Mouse (Mus musculus) midbrain, embryonic 11.5 days (tissue): ENCODE data around the gene Uck2. TPM values are rescaled to one million over a fixed set of nuclear protein-coding genes. Genes with fewer than 3 reads are reported as not detected.

ENCODE experiments used
- ATAC-seq: fragments of 200-750 bp; cut with Nextera tagmentation; 2 replicates; pipeline ENCODE4 v1.8.0; 2017; ENCODE audit warnings: moderate TSS enrichment, moderate library complexity; ENCODE audit not compliant: low FRiP score
- DNase-seq: peaks from one replicate; pipeline ENCODE4 v3.0.0; 2015; ENCODE audit warnings: low spot score; ENCODE audit errors: missing footprints
- H3K27ac ChIP-seq: fragments of 300-500 bp; sonication (generic); 2 replicates; pipeline ENCODE4 v1.5.1; 2014; ENCODE audit warnings: low read depth, low read length
- H3K27me3 ChIP-seq: fragments of 300-500 bp; sonication (generic); 2 replicates; pipeline ENCODE4 v1.6.1; 2014; ENCODE audit warnings: mild to moderate bottlenecking, low read length, moderate library complexity, mixed read lengths; ENCODE audit not compliant: control insufficient read depth, insufficient read depth
- H3K36me3 ChIP-seq: fragments of 300-500 bp; sonication (generic); 2 replicates; pipeline ENCODE4 v1.6.1; 2014; ENCODE audit warnings: mild to moderate bottlenecking, low read length, moderate library complexity, mixed read lengths; ENCODE audit not compliant: control insufficient read depth, insufficient read depth
- H3K4me1 ChIP-seq: fragments of 300-500 bp; sonication (generic); 2 replicates; pipeline ENCODE4 v1.6.1; 2014; ENCODE audit warnings: low read length; ENCODE audit not compliant: control insufficient read depth, insufficient read depth
- H3K4me2 ChIP-seq: fragments of 300-500 bp; sonication (generic); 2 replicates; pipeline ENCODE4 v1.6.1; 2014; ENCODE audit warnings: mild to moderate bottlenecking, moderate library complexity
- H3K4me3 ChIP-seq: fragments of 300-500 bp; sonication (generic); 2 replicates; pipeline ENCODE4 v1.5.1; 2014; ENCODE audit warnings: low read depth, low read length
- H3K9ac ChIP-seq: fragments of 300-500 bp; sonication (generic); 2 replicates; pipeline ENCODE4 v1.6.1; 2014; ENCODE audit warnings: low read length
- H3K9me3 ChIP-seq: fragments of 300-500 bp; sonication (generic); 2 replicates; pipeline ENCODE4 v1.6.1; 2016; ENCODE audit warnings: low read length; ENCODE audit not compliant: control insufficient read depth
- WGBS: fragments of 180-500 bp; shearing (Covaris S2); extraction: QIAGEN DNeasy Blood & Tissue Kit; methylation state at CpG from one replicate; pipeline ENCODE4 v1.1.7; 2014; 5-methylcytosine and 5-hydroxymethylcytosine counted together
- polyA plus RNA-seq: library from polyadenylated mRNA; unstranded; fragments of >200 nt; fragmentation: Nextera tagmentation; extraction: Ambion mirVana; gene quantifications from 2 replicates; pipeline ENCODE4 v1.2.1, GENCODE M21; 2014

Gene Uck2
- polyA plus RNA-seq, 1 experiment from 2014 or later, result 113 TPM

GRCm38 (mm10) chr1:167278395-167278794 lies 6.7 kb downstream of the Uck2 start:
- DNase-seq, result no peak
- no peak overlapping the region for H3K9ac ChIP-seq

GRCm38 (mm10) chr1:167274646-167275390 lies 10.3 kb downstream of the Uck2 start:
- H3K36me3 ChIP-seq, result no peaks in the 10 kb centered on the region
- no peak for ATAC-seq
- H3K27me3 ChIP-seq, result no peaks in the 10 kb centered on the region
- H3K4me1 ChIP-seq, result peaks cover 24% of the 10 kb centered on the region
- no peaks in the 10 kb centered on the region for H3K9me3 ChIP-seq
- no peak overlapping the region for H3K4me2 ChIP-seq
- WGBS, result 80% methylated on average over 12 of the region's 12 CpGs
- H3K9ac ChIP-seq, result no peak overlapping the region
- H3K27ac ChIP-seq, result no peak overlapping the region
- DNase-seq, result no peak
- no peak overlapping the region for H3K4me3 ChIP-seq

More at GRCm38 (mm10) chr1:167278395-167278794, 6.7 kb downstream of the Uck2 start:
- 82% methylated on average over 6 of the region's 6 CpGs for WGBS
- Histone ChIP-seq H3K27ac (no peak overlapping the region), H3K4me2 (no peak overlapping the region), H3K36me3 (no peaks in the 10 kb centered on the region), H3K27me3 (no peaks in the 10 kb centered on the region), H3K4me1 (peaks cover 14% of the 10 kb centered on the region), H3K4me3 (no peak overlapping the region), H3K9me3 (no peaks in the 10 kb centered on the region)
- no peak for ATAC-seq

GRCm38 (mm10) chr1:167273380-167274163 lies 11.5 kb downstream of the Uck2 start:
- Histone ChIP-seq H3K4me2 (no peak overlapping the region), H3K36me3 (no peaks in the 10 kb centered on the region), H3K27me3 (no peaks in the 10 kb centered on the region), H3K9me3 (no peaks in the 10 kb centered on the region), H3K27ac (no peak overlapping the region), H3K9ac (no peak overlapping the region), H3K4me1 (peaks cover 32% of the 10 kb centered on the region), H3K4me3 (no peak overlapping the region)
- DNase-seq (no peak), ATAC-seq (no peak)
- WGBS, result 80% methylated on average over 14 of the region's 14 CpGs

GRCm38 (mm10) chr1:167271841-167272240 lies 13.3 kb downstream of the Uck2 start:
- DNase-seq, result no peak
- Histone ChIP-seq H3K27me3 (no peaks in the 10 kb centered on the region), H3K4me3 (no peak overlapping the region), H3K27ac (no peak overlapping the region), H3K9me3 (no peaks in the 10 kb centered on the region), H3K4me1 (peaks cover 32% of the 10 kb centered on the region), H3K36me3 (no peaks in the 10 kb centered on the region), H3K9ac (no peak overlapping the region), H3K4me2 (no peak overlapping the region)
- ATAC-seq, result no peak
- 64% methylated on average over 8 of the region's 8 CpGs for WGBS

DNA sequence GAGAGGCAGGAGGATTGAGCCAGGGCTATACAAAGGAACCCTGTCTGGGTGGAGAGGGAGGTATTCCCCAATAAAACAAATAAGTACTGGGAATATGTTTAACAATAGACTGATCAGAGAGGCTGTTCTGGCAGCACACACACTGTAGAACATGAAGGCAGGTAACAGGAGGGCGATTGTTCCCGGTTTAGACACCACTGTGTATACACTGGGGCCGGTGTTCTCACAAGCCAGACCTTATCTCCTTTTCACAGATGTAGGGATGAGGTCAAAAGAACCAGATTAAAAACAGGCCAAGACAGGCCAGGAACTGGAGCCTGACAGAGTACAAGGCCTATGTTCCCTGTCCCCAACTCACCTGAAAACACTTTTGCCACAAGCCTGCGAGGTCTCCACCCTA lies 13.8 kb downstream of the Uck2 start:
- H3K36me3 ChIP-seq, result no peaks in the 10 kb centered on the region
- 44% methylated on average over 4 of the region's 4 CpGs for WGBS
- no peaks in the 10 kb centered on the region for H3K9me3 ChIP-seq
- DNase-seq (peak; percentile 90), ATAC-seq (0 out of 2 replicates have a peak, but pooled peaks have one; percentile 7)
- H3K4me1 ChIP-seq, result peaks cover 32% of the 10 kb centered on the region
- H3K4me2 ChIP-seq, result 0 out of 2 replicates have a peak overlapping the region, but pooled peaks have one; percentile 46
- H3K4me3 ChIP-seq, result no peak overlapping the region
- H3K27me3 ChIP-seq, result no peaks in the 10 kb centered on the region
- H3K9ac ChIP-seq, result no peak overlapping the region
- no peak overlapping the region for H3K27ac ChIP-seq

DNA sequence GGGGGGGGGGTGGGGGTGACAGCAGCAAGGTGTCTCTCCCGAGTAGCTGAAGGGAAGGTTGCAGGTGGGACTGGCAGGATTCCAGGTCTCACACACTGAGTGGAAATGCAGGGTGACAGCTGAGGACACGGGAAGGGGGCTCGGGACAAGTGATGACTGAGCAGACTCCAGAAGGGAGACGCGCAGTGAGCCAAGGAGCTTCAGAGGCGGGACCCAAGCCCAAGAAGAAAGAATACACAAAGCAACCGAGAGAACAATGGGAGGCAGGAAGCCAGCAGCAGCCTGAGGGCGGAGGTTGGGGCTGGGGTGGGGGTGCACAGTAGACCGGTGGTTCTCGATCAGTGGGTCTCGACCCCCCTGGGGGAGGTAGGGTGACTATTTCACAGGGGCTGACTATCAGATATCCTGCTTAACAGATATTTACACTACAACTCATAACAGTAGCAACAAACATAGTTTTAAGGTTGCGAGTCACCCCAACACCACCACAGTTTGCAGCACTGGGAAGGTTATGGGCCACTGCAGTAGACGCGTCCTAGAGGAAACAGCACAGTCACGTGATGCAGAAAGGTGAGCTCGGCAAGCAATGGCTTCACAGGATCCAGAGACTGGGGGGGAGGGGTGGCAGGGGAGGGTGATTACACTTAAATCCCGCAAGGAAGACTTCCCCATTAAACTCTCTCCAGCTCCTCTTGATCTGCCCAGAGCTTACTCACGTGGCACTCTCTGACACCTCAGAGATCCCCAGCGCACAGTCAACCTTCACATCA lies 14.6 kb downstream of the Uck2 start:
- peak overlapping the region; percentile 46 for H3K4me2 ChIP-seq
- H3K27ac ChIP-seq, result no peak overlapping the region
- no peaks in the 10 kb centered on the region for H3K36me3 ChIP-seq
- DNase-seq (peak; percentile 92), ATAC-seq (peak; percentile 66)
- peak overlapping the region; percentile 49; the same call in 1 of the 2 replicates for H3K9ac ChIP-seq
- peaks cover 32% of the 10 kb centered on the region for H3K4me1 ChIP-seq
- no peaks in the 10 kb centered on the region for H3K9me3 ChIP-seq
- H3K4me3 ChIP-seq, result 0 out of 2 replicates have a peak overlapping the region, but pooled peaks have one; percentile 7
- WGBS, result 7% methylated on average over 19 of the region's 19 CpGs
- H3K27me3 ChIP-seq, result no peaks in the 10 kb centered on the region

GRCm38 (mm10) chr1:167269856-167270270 lies 15.3 kb downstream of the Uck2 start:
- WGBS, result 16% methylated on average over 6 of the region's 6 CpGs
- DNase-seq (no peak), ATAC-seq (no peak)
- H3K4me2 ChIP-seq, result peak overlapping the region; percentile 46
- H3K4me3 ChIP-seq, result no peak overlapping the region
- peaks cover 32% of the 10 kb centered on the region for H3K4me1 ChIP-seq
- no peak overlapping the region; the same call in 1 of the 2 replicates for H3K9ac ChIP-seq
- H3K27ac ChIP-seq, result no peak overlapping the region
- H3K27me3 ChIP-seq, result no peaks in the 10 kb centered on the region
- no peaks in the 10 kb centered on the region for H3K9me3 ChIP-seq
- no peaks in the 10 kb centered on the region for H3K36me3 ChIP-seq

DNA sequence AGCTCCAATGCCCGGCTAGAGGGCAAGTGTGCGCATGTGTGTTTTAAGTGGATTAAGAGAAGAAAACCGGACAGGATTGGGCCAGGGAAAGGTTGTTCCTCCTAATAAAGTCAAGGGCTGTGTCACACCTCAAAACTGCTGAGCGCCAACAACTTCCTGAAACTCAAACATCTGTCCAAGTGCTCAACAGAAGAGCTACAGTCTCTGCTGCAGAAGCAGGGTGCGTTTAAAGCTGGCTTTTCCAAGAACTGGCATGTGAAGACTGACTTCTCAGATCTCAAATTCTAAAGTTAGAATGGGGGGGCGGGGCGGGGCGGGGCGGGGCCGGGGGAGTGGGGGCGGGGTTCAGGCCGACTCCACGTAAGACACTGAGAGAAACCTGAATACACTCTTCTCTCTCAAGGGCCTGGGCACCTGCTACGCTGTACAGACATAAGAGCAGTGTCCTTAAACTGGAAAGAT lies 15.7 kb downstream of the Uck2 start:
- no peak overlapping the region for H3K4me2 ChIP-seq
- 23% methylated on average over 14 of the region's 14 CpGs for WGBS
- no peak for DNase-seq

More for the DNA sequence above, 15.7 kb downstream of the Uck2 start:
- H3K9ac ChIP-seq, result no peak overlapping the region
- H3K36me3 ChIP-seq, result no peaks in the 10 kb centered on the region
- H3K27ac ChIP-seq, result peak overlapping the region; percentile 9; the same call in 1 of the 2 replicates
- H3K9me3 ChIP-seq, result no peaks in the 10 kb centered on the region
- H3K4me1 ChIP-seq, result peaks cover 32% of the 10 kb centered on the region
- H3K27me3 ChIP-seq, result no peaks in the 10 kb centered on the region
- no peak for ATAC-seq
- H3K4me3 ChIP-seq, result no peak overlapping the region
